Mouse (Mus musculus) olfactory bulb, adult 2 months (tissue): ENCODE data around the gene Msto1.
"Not testable (repeated sequence)": the region's sequence is repeated elsewhere in the genome, so short reads cannot be mapped to it uniquely, and the experiment has no call there.

Experiments used
- CTCF ChIP-seq: fragments of 200-500 bp; IDR thresholded peaks from 2 replicates; pipeline ENCODE4 v1.5.1; 2012; ENCODE audit warnings: low read depth, mild to moderate bottlenecking, low read length, moderate library complexity; ENCODE audit not compliant: insufficient read depth
- POLR2A ChIP-seq: fragments of 200-500 bp; IDR thresholded peaks from 2 replicates; pipeline ENCODE4 v1.6.1; 2012; ENCODE audit warnings: mild to moderate bottlenecking, low read depth, low read length, moderate library complexity; ENCODE audit not compliant: insufficient read depth

DNA sequence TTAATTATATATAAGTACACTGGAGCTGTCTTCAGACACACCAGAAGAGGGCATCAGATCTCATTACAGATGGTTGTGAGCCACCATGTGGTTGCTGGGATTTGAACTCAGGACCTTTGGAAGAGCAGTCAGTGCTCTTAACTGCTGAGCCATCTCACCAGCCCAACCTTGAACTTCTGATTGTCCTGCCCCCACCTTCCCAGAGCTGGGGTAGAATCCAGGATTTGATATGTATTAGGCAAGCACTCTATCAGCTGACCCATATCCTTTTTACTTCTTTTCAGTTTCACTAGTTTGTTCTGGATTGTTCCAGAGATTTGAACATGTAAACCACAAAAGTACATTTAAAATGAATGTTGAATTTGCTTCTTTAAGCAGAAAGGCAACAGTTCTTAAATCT lies 49.4 kb upstream of the Msto1 start:
- TF ChIP-seq CTCF, POLR2A: not testable (repeated sequence)
